In the genomic region with DNA sequence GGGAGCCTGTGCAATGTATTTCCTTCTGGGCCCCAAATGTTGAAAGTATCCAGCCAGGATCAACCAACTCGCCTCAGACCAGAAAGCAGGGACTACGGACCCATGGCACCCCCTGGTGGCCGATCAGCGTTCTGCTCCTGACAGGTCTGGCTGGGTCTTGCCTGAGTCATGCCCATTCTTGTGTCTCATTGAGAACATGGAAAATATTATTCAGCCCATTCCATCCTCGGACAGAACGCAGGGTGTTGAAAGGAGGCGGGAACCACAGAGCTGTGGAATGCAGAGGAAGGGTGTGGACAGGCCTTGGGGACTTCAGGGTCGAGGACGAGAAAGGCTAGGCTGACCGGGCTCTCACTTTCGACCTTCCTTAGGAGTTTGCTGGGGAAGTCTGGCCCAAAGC, we compare ENCODE assay signal across 8 mouse cellular contexts. TPM values are rescaled to one million over a fixed set of nuclear protein-coding genes. Genes with fewer than 3 reads are reported as not detected.
DNase-seq lines count a peak whose midpoint lies in the region; ATAC-seq lines count a peak whose summit lies in the region.

No protein-coding gene starts in this region.

- no peaks in the 10 kb centered on the region for H3K9me3 ChIP-seq in megakaryocyte, embryonic 14.5 days

- H3K4me1 ChIP-seq in megakaryocyte, embryonic 14.5 days, result peaks cover 48% of the 10 kb centered on the region

- DNase-seq in ZHBTc4 (ENCODE audit: low read depth, low spot score), result peak; percentile 93
- peak; percentile 93 to 96 for DNase-seq in gastrocnemius, adult 8-10 months (ENCODE audit: low spot score in 2 of 2)
- peak; percentile 88 for DNase-seq in hindlimb bud, embryonic 11.5 days (ENCODE audit: extremely low spot score, low read depth, low spot score)
- peak; percentile 76 to 93 for DNase-seq in left cerebral cortex, adult 8-10 months (ENCODE audit: low spot score in 2 of 2)
- DNase-seq in right cerebral cortex, postnatal 10 days (ENCODE audit: low spot score in 2 of 2), result peak; percentile 92 to 94
- DNase-seq in urinary bladder, postnatal 14 days (ENCODE audit: low spot score), result peak; percentile 96

- H3K36me3 ChIP-seq in megakaryocyte, embryonic 14.5 days (replicated peaks; ENCODE audit: low read length), result no peaks in the 10 kb centered on the region

- ATAC-seq in common myeloid progenitor, adult 5-6 weeks (replicated peaks; ENCODE audit: low read depth, poor library complexity, severe bottlenecking), result peak; percentile 95

- peak overlapping the region; percentile 72 for H3K4me3 ChIP-seq in megakaryocyte, embryonic 14.5 days (replicated peaks)

- H3K27me3 ChIP-seq in megakaryocyte, embryonic 14.5 days (replicated peaks), result no peaks in the 10 kb centered on the region

RNA-seq across cellular contexts. Expression of a gene that starts 15.5 kb away (rescaled TPM):
- total RNA-seq in common myeloid progenitor, adult 5-6 weeks (2017), result 34.6 and 55.9 TPM in 2 replicates
- total RNA-seq in gastrocnemius, adult 8-10 months (2022), result 10 to 100 TPM; 11.4 to 14.4 (median 13.5) TPM
- total RNA-seq in left cerebral cortex, adult 8-10 months (2022), result 100 to 1,000 TPM; 105 to 132 (median 130) TPM
- polyA plus RNA-seq in megakaryocyte, embryonic 14.5 days (2012; ENCODE audit: insufficient read depth, low replicate concordance), result 41.0 and 57.7 TPM in 2 replicates

Comparison
In these comparisons a context has a peak if more than half of its experiments do, and no peak if none do; other contexts are left out.
1. Peak in every context shown above with its lines: DNase-seq, ATAC-seq and H3K4me3 ChIP-seq.